Mouse (Mus musculus): ENCODE measurements around the gene Ak3. TPM values are rescaled to one million over a fixed set of nuclear protein-coding genes. Genes with fewer than 3 reads are reported as not detected.

The Ak3 gene
- 43.3 and 50.9 TPM in 2 replicates for polyA plus RNA-seq (2012; rRNA removed)

DNA sequence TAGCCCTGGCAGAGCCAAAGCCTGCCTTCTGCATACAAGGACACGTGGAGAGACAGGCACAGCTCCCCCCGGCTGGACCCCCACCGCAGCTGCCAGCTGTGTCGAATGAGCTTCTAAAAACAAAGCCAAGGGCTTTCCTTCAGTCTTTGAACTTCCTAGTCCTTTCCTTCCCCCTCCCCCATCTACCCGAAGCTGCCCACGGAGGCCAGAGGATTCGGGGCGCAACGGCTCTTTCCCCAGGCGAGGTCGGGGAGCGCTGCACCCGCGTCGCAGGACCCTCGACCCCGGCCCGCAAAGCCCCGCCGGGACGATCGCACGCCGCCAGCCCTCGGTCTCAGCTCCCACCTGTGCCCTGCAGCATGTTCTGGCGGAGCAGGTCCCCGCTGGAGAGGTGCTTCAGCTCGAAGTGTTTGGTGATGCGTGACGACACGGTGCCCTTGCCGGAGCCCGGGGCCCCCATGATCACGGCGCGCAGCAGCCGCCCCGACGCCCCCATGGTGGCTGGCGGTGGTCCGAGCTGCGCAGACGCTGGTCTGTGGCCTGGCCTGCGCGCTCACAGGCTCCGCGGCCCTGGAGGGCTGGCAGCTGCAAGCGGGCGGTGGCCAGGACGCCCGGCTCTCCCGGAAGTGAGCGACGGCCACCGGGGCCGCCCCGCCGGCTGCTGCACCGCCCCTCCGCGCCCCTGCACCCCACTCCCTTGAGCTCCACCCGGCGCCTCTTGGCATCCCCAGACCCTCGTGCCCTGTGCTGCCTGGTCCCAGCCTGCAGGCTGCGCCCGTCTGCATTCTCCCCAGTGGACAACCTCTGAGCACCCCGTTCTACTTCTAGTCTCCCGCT lies at the start of gene Ak3:
TSS of gene Ak3 (minus strand) at position 628 of the 837 bp plus-strand sequence.
- peak within 1 kb of the TSS; percentile 80 for H3K4me3 ChIP-seq (ENCODE audit: control insufficient read depth, insufficient read depth, low read length)
- H3K27ac ChIP-seq (ENCODE audit: control insufficient read depth, insufficient read depth, low read length) = peak within 1 kb of the TSS; percentile 12
- peaks cover 9% of the 10 kb centered on the region for H3K4me1 ChIP-seq (replicated peaks; ENCODE audit: control insufficient read depth, insufficient read depth, low read length)
- H3K27me3 ChIP-seq (ENCODE audit: control insufficient read depth, insufficient read depth, low read length) = no peaks in the 10 kb centered on the region
- peak; percentile 43; the same call in 1 of the 2 replicates for TF ChIP-seq POLR2A (IDR thresholded peaks at IDR 0.05; ENCODE audit: control insufficient read depth, extremely low read depth, insufficient read depth, low read length, poor library complexity)
- TF ChIP-seq CTCF (IDR thresholded peaks at IDR 0.05; ENCODE audit: borderline replicate concordance, control insufficient read depth, extremely low read depth, insufficient read depth, low read length, poor library complexity) = no peak
- under 1% methylated on average over 68 of the region's 68 CpGs for WGBS
- no peaks in the 10 kb centered on the region for H3K36me3 ChIP-seq (ENCODE audit: control insufficient read depth, insufficient read depth, low read length)
- peak; percentile 83 for DNase-seq

DNA sequence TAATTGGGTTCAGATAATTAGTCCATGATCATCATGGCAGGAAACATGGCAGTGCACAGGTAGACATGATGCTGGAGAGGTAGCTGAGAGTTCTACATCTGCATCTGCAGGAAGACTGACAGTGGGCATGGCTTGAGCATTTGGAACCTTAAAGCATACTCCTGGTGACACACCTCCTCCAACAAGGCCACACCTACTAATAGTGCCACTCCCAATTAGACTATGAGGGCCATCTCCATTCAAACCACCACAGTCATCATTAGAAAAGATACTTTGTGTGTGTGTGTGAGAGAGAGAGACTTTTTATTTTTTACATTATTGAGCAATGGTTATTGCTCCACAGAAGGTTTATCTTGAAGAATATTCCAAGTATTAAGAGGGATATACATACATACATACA lies 44.4 kb upstream of the Ak3 start:
- Histone ChIP-seq H3K27ac (ENCODE audit: control insufficient read depth, insufficient read depth, low read length) (no peak overlapping the region), H3K36me3 (ENCODE audit: control insufficient read depth, insufficient read depth, low read length) (no peaks in the 10 kb centered on the region)

DNA sequence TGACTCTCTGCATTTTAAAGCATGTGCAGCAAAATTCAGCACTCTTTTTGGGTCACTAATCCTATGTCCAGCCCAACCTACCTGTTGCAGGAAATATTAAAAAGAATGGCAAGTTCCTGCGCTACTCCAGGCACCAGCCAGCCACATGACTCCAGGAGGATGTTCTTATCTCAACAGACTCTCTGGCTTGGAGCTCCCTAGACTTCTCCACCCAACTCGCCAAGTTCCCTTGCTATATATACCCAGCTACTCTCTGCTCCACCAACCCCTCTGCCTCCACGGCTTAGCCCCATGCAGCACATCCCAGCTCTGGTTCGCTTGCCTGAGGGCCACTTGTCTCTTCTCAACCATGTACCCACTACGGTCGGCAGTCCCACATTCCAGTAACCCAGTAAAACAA lies 40.9 kb upstream of the Ak3 start:
- no peaks in the 10 kb centered on the region for H3K36me3 ChIP-seq (ENCODE audit: control insufficient read depth, insufficient read depth, low read length)
- 93% methylated on average over 6 of the region's 6 CpGs for WGBS
- DNase-seq = no peak
- no peaks in the 10 kb centered on the region for H3K4me1 ChIP-seq (replicated peaks; ENCODE audit: control insufficient read depth, insufficient read depth, low read length)
- no peaks in the 10 kb centered on the region for H3K27me3 ChIP-seq (ENCODE audit: control insufficient read depth, insufficient read depth, low read length)
- H3K4me3 ChIP-seq (ENCODE audit: control insufficient read depth, insufficient read depth, low read length) = no peak overlapping the region
- TF ChIP-seq CTCF (IDR thresholded peaks at IDR 0.05; ENCODE audit: borderline replicate concordance, control insufficient read depth, extremely low read depth, insufficient read depth, low read length, poor library complexity) (no peak), POLR2A (IDR thresholded peaks at IDR 0.05; ENCODE audit: control insufficient read depth, extremely low read depth, insufficient read depth, low read length, poor library complexity) (no peak)
- no peak overlapping the region for H3K27ac ChIP-seq (ENCODE audit: control insufficient read depth, insufficient read depth, low read length)

More for the DNA sequence above, 44.4 kb upstream of the Ak3 start:
- TF ChIP-seq POLR2A (IDR thresholded peaks at IDR 0.05; ENCODE audit: control insufficient read depth, extremely low read depth, insufficient read depth, low read length, poor library complexity) = no peak
- TF ChIP-seq CTCF (IDR thresholded peaks at IDR 0.05; ENCODE audit: borderline replicate concordance, control insufficient read depth, extremely low read depth, insufficient read depth, low read length, poor library complexity) = no peak
- DNase-seq = no peak
- Histone ChIP-seq H3K4me1 (replicated peaks; ENCODE audit: control insufficient read depth, insufficient read depth, low read length) (no peaks in the 10 kb centered on the region), H3K4me3 (ENCODE audit: control insufficient read depth, insufficient read depth, low read length) (no peak overlapping the region), H3K27me3 (ENCODE audit: control insufficient read depth, insufficient read depth, low read length) (no peaks in the 10 kb centered on the region)

DNA sequence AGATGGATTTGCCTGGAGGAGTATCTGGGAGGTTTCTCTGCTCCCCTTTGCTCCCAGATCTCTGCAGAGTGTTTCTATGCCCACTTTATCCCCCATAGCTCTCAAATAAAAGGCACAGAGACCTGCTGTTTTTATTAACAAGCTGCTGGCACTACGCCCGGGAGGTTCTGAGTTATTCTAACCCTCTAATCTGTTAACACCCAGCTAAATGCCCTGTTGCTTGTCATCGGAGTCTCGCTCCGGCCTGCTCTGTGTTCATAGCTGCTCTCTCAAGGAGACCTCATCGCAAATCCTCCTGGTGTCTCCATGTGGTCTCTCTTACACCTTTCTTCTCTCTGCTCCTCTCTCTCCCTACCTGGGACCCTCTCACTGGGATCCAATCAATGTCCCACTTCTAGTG lies 27.0 kb upstream of the Ak3 start:
- Histone ChIP-seq H3K4me3 (ENCODE audit: control insufficient read depth, insufficient read depth, low read length) (no peak overlapping the region), H3K4me1 (replicated peaks; ENCODE audit: control insufficient read depth, insufficient read depth, low read length) (0 out of 2 replicates have a peak, but pooled peaks cover 2% of the 10 kb centered on the region), H3K27ac (ENCODE audit: control insufficient read depth, insufficient read depth, low read length) (no peak overlapping the region), H3K27me3 (ENCODE audit: control insufficient read depth, insufficient read depth, low read length) (no peaks in the 10 kb centered on the region), H3K36me3 (ENCODE audit: control insufficient read depth, insufficient read depth, low read length) (no peaks in the 10 kb centered on the region)
- TF ChIP-seq POLR2A (IDR thresholded peaks at IDR 0.05; ENCODE audit: control insufficient read depth, extremely low read depth, insufficient read depth, low read length, poor library complexity) (no peak), CTCF (IDR thresholded peaks at IDR 0.05; ENCODE audit: borderline replicate concordance, control insufficient read depth, extremely low read depth, insufficient read depth, low read length, poor library complexity) (no peak)
- 98% methylated on average over 6 of the region's 6 CpGs for WGBS
- DNase-seq = no peak

DNA sequence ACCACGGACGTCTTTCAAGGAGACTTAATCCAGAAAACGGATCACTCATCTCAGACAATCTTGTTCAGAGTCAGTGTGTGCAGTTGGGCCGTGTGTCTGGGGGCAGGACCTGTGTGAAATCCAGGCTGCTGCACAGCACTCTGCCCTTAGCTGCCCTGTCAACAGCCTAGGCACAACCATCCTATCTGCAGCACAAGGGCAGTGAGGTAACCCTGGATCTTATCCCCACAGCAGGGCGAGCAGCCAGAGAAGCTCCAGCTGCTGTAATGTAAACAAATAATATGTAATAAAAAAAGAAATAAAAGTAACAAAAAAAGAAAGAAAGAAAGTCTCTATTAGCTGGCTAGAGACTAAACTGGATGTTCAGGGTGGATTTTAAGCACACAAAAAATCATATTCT lies 21.4 kb upstream of the Ak3 start:
- peaks cover 11% of the 10 kb centered on the region for H3K4me1 ChIP-seq (replicated peaks; ENCODE audit: control insufficient read depth, insufficient read depth, low read length)
- WGBS = 94% methylated on average over 5 of the region's 5 CpGs
- no peaks in the 10 kb centered on the region for H3K27me3 ChIP-seq (ENCODE audit: control insufficient read depth, insufficient read depth, low read length)
- no peaks in the 10 kb centered on the region for H3K36me3 ChIP-seq (ENCODE audit: control insufficient read depth, insufficient read depth, low read length)
- no peak overlapping the region for H3K4me3 ChIP-seq (ENCODE audit: control insufficient read depth, insufficient read depth, low read length)
- TF ChIP-seq POLR2A (IDR thresholded peaks at IDR 0.05; ENCODE audit: control insufficient read depth, extremely low read depth, insufficient read depth, low read length, poor library complexity) (no peak), CTCF (IDR thresholded peaks at IDR 0.05; ENCODE audit: borderline replicate concordance, control insufficient read depth, extremely low read depth, insufficient read depth, low read length, poor library complexity) (no peak)
- no peak overlapping the region for H3K27ac ChIP-seq (ENCODE audit: control insufficient read depth, insufficient read depth, low read length)
- no peak for DNase-seq

DNA sequence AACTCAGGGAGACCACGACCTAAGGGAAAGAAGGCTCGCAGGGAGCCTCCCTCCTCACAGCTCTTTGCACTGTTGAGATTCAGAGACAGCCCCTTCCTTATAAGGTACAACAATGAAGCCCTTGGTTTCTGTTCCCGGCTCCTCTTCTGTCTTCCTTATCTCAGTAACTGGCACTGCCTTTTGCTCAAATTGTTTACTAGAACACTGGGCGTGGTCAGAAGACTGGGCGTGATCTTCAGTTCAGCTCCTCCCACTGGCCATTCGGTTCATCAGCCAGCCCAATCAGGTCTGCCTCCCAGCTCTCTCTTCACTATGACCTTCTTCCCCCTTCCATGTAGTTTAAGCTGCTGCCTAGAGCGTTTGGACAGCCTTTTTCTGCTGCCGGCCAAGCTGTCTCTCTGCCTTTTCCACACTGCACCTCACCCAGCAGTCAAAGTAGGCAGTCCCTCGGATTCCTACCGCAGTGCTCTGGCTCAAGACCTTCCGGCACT lies 19.3 kb upstream of the Ak3 start:
- Histone ChIP-seq H3K4me3 (ENCODE audit: control insufficient read depth, insufficient read depth, low read length) (peak overlapping the region; percentile 57), H3K27me3 (ENCODE audit: control insufficient read depth, insufficient read depth, low read length) (no peaks in the 10 kb centered on the region), H3K27ac (ENCODE audit: control insufficient read depth, insufficient read depth, low read length) (peak overlapping the region; percentile 32; the same call in 1 of the 2 replicates), H3K36me3 (ENCODE audit: control insufficient read depth, insufficient read depth, low read length) (no peaks in the 10 kb centered on the region), H3K4me1 (replicated peaks; ENCODE audit: control insufficient read depth, insufficient read depth, low read length) (peaks cover 11% of the 10 kb centered on the region)
- DNase-seq = peak; percentile 64
- TF ChIP-seq POLR2A (IDR thresholded peaks at IDR 0.05; ENCODE audit: control insufficient read depth, extremely low read depth, insufficient read depth, low read length, poor library complexity) (no peak), CTCF (IDR thresholded peaks at IDR 0.05; ENCODE audit: borderline replicate concordance, control insufficient read depth, extremely low read depth, insufficient read depth, low read length, poor library complexity) (no peak)
- WGBS = 24% methylated on average over 11 of the region's 11 CpGs
